Mouse (Mus musculus) testis, adult 2 months (tissue): ENCODE data around the gene Gm39566. TPM values are rescaled to one million over a fixed set of nuclear protein-coding genes. Genes with fewer than 3 reads are reported as not detected.

Experiments
- H3K27ac ChIP-seq: fragments of 200-500 bp; 2 replicates; pipeline ENCODE4 v1.5.1; 2012; ENCODE audit warnings: low read depth, low read length; ENCODE audit not compliant: control insufficient read depth, insufficient read depth
- H3K27me3 ChIP-seq: fragments of 200-500 bp; 2 replicates; pipeline ENCODE4 v1.6.1; 2012; ENCODE audit warnings: mild to moderate bottlenecking, low read length, moderate library complexity; ENCODE audit not compliant: control insufficient read depth, insufficient read depth
- H3K36me3 ChIP-seq: fragments of 200-500 bp; 2 replicates; pipeline ENCODE4 v1.6.1; 2012; ENCODE audit warnings: mild to moderate bottlenecking, low read length; ENCODE audit not compliant: control insufficient read depth, insufficient read depth
- H3K4me1 ChIP-seq: fragments of 200-500 bp; 2 replicates; pipeline ENCODE4 v1.6.1; 2012; ENCODE audit warnings: low read length; ENCODE audit not compliant: control insufficient read depth, insufficient read depth
- H3K4me3 ChIP-seq: fragments of 200-500 bp; 2 replicates; pipeline ENCODE4 v1.5.1; 2012; ENCODE audit warnings: low read depth, mild to moderate bottlenecking, low read length, moderate library complexity, mixed read lengths; ENCODE audit not compliant: control insufficient read depth
- CTCF ChIP-seq: fragments of 200-500 bp; IDR thresholded peaks from 2 replicates; pipeline ENCODE4 v1.5.1; 2012; ENCODE audit warnings: low read depth, mild to moderate bottlenecking, inconsistent platforms, low read length, moderate library complexity; ENCODE audit not compliant: control insufficient read depth, insufficient read depth, insufficient replicate concordance
- POLR2A ChIP-seq: fragments of 200-500 bp; IDR thresholded peaks from 2 replicates; pipeline ENCODE4 v1.6.1; 2012; ENCODE audit warnings: low read depth, mild to moderate bottlenecking, inconsistent platforms, low read length, moderate library complexity; ENCODE audit not compliant: control insufficient read depth
- polyA plus RNA-seq: library from polyadenylated mRNA; depleted of rRNA; stranded (reverse); fragments of >200 nt; gene quantifications from 2 replicates; pipeline ENCODE4 v1.2.3, GENCODE M21; 2012

The Gm39566 gene
- polyA plus RNA-seq, 1 experiment: 193 TPM

DNA sequence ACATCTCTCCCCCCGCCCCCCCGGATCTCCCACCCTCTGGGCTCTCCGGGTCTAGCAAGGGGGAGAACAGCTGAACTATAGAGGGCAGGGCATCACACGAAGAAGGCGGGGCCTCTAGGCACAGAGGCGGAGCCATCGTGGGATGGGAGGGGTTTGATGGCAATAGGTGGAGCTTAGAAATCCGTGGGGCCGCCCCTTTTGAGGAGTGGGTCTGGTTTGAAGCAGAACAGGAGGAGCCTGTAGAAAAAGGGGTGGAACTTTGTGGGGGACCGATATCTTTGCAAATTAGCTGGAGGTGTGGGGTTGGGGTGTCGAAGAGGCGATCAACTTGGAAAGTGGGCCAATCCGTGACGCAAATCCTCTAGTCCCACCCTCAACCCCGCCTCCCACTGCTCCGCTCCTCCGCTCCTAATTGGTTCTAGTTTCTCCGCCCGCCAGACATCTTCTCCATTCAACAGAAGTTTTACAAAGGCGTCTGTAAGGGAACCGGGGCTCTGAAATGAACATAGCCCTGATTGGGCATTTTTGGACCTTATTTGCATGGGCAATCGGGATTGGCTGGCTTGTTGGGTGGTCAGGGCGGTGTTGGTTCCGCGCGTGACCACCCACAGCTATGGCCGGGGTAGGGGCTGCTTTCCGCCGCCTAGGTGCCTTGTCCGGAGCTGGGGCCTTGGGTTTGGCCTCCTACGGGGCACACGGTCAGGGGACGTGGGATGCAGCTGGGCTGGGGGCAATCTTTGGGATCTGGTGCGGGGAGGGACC lies 23.0 kb upstream of the Gm39566 start, which contains the start of gene Tmem256:
TSS of gene Tmem256 (plus strand) at position 563 of the 762 bp plus-strand sequence.
- peak within 1 kb of the TSS; percentile 65 for H3K27ac ChIP-seq
- H3K4me1 ChIP-seq: peaks cover 39% of the 10 kb centered on the region
- H3K27me3 ChIP-seq: no peaks in the 10 kb centered on the region
- TF ChIP-seq CTCF (no peak), POLR2A (no peak; the same call in 1 of the 2 replicates)
- peak within 1 kb of the TSS; percentile 63 for H3K4me3 ChIP-seq
- H3K36me3 ChIP-seq: no peaks in the 10 kb centered on the region

DNA sequence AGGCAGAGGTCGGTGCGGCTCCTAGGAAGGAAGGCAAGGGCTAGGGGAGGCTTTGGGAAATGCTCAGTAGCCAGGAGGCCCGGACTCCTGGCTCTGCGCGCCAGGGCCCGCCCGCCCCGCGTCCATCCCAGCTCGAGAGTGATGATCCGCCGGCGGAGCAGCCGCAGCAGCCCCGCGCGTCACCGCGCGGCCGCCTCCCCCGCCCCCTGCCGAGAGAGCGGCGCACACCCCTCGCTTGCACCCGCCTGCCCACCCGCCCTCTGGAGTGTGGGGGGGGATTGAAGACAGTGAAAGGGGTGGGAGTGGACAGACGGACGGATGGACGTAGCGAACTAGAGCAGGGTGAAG lies 22.5 kb upstream of the Gm39566 start, which contains the start of gene Nlgn2:
TSS of gene Nlgn2 (minus strand) at position 181 of the 348 bp plus-strand sequence.
- Histone ChIP-seq H3K4me3 (peak within 1 kb of the TSS; percentile 63), H3K27ac (peak within 1 kb of the TSS; percentile 65), H3K27me3 (no peaks in the 10 kb centered on the region), H3K36me3 (no peaks in the 10 kb centered on the region), H3K4me1 (peaks cover 39% of the 10 kb centered on the region)
- TF ChIP-seq CTCF: no peak
- peak; percentile 10; the same call in 1 of the 2 replicates for TF ChIP-seq POLR2A

DNA sequence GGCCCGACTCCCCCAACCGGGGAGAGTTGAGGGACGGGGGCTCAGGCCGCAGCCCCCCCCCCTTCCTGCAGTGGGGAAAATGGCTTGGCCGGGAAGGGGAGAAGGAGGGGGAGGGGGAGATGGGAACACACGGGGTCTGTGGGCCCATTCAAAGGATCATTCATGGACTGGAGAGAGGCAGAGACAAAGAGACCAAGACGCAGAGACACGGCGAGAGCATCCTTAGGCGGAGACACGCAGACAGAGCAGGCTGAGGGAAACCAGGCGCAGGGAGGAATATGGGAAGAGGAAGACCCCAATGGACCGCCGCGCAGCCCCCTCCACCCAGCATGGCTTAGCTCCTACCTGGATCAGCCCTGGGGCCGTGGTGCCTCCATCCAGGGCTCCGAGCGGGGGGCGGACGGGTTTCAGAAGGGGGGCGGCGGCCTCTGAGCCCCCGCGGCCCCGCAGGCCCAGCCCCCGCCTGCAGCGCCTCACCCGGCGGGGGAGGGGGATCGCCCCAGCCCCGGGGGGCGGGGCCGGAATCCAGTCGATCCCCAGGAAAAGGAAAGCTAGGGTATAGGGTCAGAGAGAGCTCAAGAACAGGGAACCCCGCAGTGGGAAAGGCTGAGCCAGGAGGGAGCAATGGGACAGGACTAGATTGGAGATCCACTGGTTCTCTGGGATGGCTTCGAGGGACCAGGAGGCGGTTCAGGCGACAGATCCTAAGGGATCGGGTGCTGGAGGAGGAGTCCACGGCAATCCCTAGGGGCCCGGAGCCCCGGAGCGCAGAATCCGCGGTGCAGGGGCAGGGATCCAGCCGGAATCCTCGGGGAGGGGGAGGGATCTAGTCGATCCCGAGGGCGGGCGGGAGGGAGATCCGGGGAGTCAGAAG lies 21.8 kb upstream of the Gm39566 start:
- TF ChIP-seq CTCF (no peak), POLR2A (no peak)
- Histone ChIP-seq H3K27me3 (no peaks in the 10 kb centered on the region), H3K27ac (no peak overlapping the region), H3K4me3 (peak overlapping the region; percentile 63), H3K4me1 (peaks cover 39% of the 10 kb centered on the region), H3K36me3 (no peaks in the 10 kb centered on the region)

GRCm38 (mm10) chr11:69835966-69836335 lies 20.9 kb upstream of the Gm39566 start:
- peaks cover 39% of the 10 kb centered on the region for H3K4me1 ChIP-seq
- H3K27ac ChIP-seq: no peak overlapping the region
- H3K4me3 ChIP-seq: no peak overlapping the region
- no peaks in the 10 kb centered on the region for H3K36me3 ChIP-seq
- H3K27me3 ChIP-seq: no peaks in the 10 kb centered on the region
- no peak for TF ChIP-seq CTCF

GRCm38 (mm10) chr11:69835326-69835965 lies 20.3 kb upstream of the Gm39566 start:
- peaks cover 39% of the 10 kb centered on the region for H3K4me1 ChIP-seq
- H3K36me3 ChIP-seq: no peaks in the 10 kb centered on the region
- no peak overlapping the region for H3K27ac ChIP-seq
- no peak overlapping the region for H3K4me3 ChIP-seq
- H3K27me3 ChIP-seq: no peaks in the 10 kb centered on the region
- no peak for TF ChIP-seq CTCF
- TF ChIP-seq POLR2A: no peak

GRCm38 (mm10) chr11:69834001-69834549 lies 19.0 kb upstream of the Gm39566 start:
- peak overlapping the region; percentile 2; the same call in 1 of the 2 replicates for H3K27ac ChIP-seq
- peaks cover 39% of the 10 kb centered on the region for H3K4me1 ChIP-seq
- H3K27me3 ChIP-seq: no peaks in the 10 kb centered on the region
- peak overlapping the region; percentile 57 for H3K4me3 ChIP-seq
- no peaks in the 10 kb centered on the region for H3K36me3 ChIP-seq
- TF ChIP-seq POLR2A: peak; percentile 34; the same call in 1 of the 2 replicates
- no peak for TF ChIP-seq CTCF
